Mouse (Mus musculus) fat pad, adult 2 months (tissue): ENCODE data around the gene Litaf.
"Not testable (repeated sequence)": the region's sequence is repeated elsewhere in the genome, so short reads cannot be mapped to it uniquely, and the experiment has no call there.

ENCODE experiments used
- DNase-seq: peaks from one replicate; pipeline ENCODE4 v3.0.0-alpha.2; 2011; ENCODE audit warnings: low read depth, low spot score; ENCODE audit errors: extremely low read depth

The Litaf gene

GRCm38 (mm10) chr16:10992090-10993031 is 73.6 kb downstream of the Litaf start:
- DNase-seq, result no peak

GRCm38 (mm10) chr16:10991737-10992089 is 74.2 kb downstream of the Litaf start:
- no peak for DNase-seq

GRCm38 (mm10) chr16:10990763-10991162 is 75.2 kb downstream of the Litaf start:
- DNase-seq, result no peak

- DNase-seq, result no peak
These were observed 76.1 kb downstream of the Litaf start for GRCm38 (mm10) chr16:10989896-10990295.

- DNase-seq, result no peak
These were observed 76.6 kb downstream of the Litaf start for GRCm38 (mm10) chr16:10989361-10989760.

- no peak for DNase-seq
These were observed 77.7 kb downstream of the Litaf start for GRCm38 (mm10) chr16:10988261-10988660.

GRCm38 (mm10) chr16:10984534-10984933 is 81.4 kb downstream of the Litaf start:
- no peak for DNase-seq

GRCm38 (mm10) chr16:10981493-10982070 is 84.4 kb downstream of the Litaf start:
- DNase-seq, result no peak

- DNase-seq, result no peak
These were observed 86.7 kb downstream of the Litaf start for GRCm38 (mm10) chr16:10979064-10979803.

GRCm38 (mm10) chr16:10977877-10978276 is 88.1 kb downstream of the Litaf start:
- no peak for DNase-seq

- no peak for DNase-seq
These were observed 89.7 kb downstream of the Litaf start for GRCm38 (mm10) chr16:10976202-10976631.

GRCm38 (mm10) chr16:10974939-10975338 is 91.0 kb downstream of the Litaf start:
- no peak for DNase-seq

GRCm38 (mm10) chr16:10974037-10974446 is 91.9 kb downstream of the Litaf start:
- no peak for DNase-seq

- DNase-seq, result no peak
These were observed 93.7 kb downstream of the Litaf start for GRCm38 (mm10) chr16:10972259-10972658.

GRCm38 (mm10) chr16:10969944-10970343 is 96.0 kb downstream of the Litaf start:
- DNase-seq, result not testable (repeated sequence)

GRCm38 (mm10) chr16:10969342-10969741 is 96.6 kb downstream of the Litaf start:
- DNase-seq, result no peak

GRCm38 (mm10) chr16:10968299-10968698 is 97.7 kb downstream of the Litaf start:
- no peak for DNase-seq

GRCm38 (mm10) chr16:10967756-10968155 is 98.2 kb downstream of the Litaf start:
- DNase-seq, result no peak

GRCm38 (mm10) chr16:10967013-10967412 is 98.9 kb downstream of the Litaf start:
- no peak for DNase-seq

GRCm38 (mm10) chr16:10965034-10965433 is 100.9 kb downstream of the Litaf start:
- DNase-seq, result no peak

- no peak for DNase-seq
These were observed 105.0 kb downstream of the Litaf start for GRCm38 (mm10) chr16:10960916-10961315.
